Mouse (Mus musculus): Measurements from ENCODE around the gene Pbx1. TPM values are rescaled to one million over a fixed set of nuclear protein-coding genes. Genes with fewer than 3 reads are reported as not detected.
"Not testable (repeated sequence)": the region's sequence is repeated elsewhere in the genome, so short reads cannot be mapped to it uniquely, and the experiment has no call there.

Gene Pbx1
- total RNA-seq (2021): 100 to 1,000 TPM; 117 to 131 TPM
- long read RNA-seq, experiment 1, full-length matches to known transcripts: 1 of 38 reads
- long read RNA-seq, experiment 1, partial matches to known transcripts: 7 of 38 reads
- long read RNA-seq, experiment 1, other reads (novel, unspliced or antisense): 30 of 38 reads
- long read RNA-seq, experiment 2, partial matches to known transcripts: 5 of 12 reads
- long read RNA-seq, experiment 2, other reads (novel, unspliced or antisense): 7 of 12 reads

GRCm38 (mm10) chr1:168432232-168432280 lies at the start of gene Pbx1:
Gene Pbx1, minus strand, starts transcription at chr1:168432270.
- DNase-seq: not testable (repeated sequence)

- no peak for DNase-seq
These were observed 47.6 kb upstream of the Pbx1 start for GRCm38 (mm10) chr1:168479626-168480025.

GRCm38 (mm10) chr1:168478829-168479228 lies 46.8 kb upstream of the Pbx1 start:
- DNase-seq: no peak

DNA sequence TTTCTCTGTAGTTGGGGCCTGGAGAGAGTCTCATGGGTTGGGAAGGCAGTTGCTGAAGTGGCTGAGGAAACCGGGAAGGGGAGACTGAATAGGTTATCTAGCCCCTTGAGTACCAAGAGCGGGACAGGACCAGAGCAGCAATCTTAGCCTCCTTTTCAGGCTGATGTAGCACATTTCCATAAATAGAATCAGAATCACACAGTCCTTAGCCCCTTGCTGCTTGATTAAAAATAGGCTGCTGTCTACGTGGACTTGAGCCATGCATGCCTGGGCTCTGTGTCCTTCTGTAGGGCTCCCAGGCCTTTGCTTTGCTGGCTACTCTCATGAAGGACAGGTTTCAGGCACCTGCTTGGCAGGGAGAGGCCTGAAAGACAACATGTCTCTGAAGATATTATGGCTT lies 44.8 kb upstream of the Pbx1 start:
- peak; percentile 10 for DNase-seq

DNA sequence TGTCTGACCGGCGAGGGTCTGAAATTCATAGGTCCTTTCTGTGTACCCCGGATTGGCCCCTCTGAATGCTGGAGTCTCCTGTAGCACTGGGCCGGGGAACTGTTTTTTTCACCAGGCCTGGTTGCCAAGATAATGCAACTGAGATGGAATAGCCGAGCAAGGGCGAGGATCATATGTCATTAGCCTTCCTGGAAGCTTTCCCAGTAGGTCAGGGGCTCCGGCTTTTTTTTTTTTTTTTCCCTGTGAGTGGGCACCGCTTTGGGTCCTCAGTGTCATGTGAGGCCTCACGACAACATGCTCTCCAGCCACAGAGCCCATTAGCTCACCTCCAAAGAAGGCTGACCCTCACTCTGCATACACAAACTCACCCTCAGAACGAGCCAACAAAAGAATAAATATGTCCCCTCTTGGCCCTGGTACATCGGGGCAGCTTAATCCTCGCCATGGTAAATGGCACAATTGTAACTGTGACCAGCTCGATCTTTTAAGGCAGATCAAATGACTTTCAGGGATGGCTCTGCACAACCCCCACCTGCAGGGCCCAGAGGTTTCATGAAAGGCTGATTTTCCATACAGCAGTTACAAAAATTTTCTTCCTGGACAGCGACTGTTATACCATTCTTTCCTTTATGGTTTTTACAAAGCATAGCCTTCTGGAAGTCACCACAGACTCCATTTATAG lies 44.3 kb upstream of the Pbx1 start:
- peak; percentile 61 for DNase-seq

- DNase-seq: no peak
These were observed 43.6 kb upstream of the Pbx1 start for GRCm38 (mm10) chr1:168475579-168476208.

DNA sequence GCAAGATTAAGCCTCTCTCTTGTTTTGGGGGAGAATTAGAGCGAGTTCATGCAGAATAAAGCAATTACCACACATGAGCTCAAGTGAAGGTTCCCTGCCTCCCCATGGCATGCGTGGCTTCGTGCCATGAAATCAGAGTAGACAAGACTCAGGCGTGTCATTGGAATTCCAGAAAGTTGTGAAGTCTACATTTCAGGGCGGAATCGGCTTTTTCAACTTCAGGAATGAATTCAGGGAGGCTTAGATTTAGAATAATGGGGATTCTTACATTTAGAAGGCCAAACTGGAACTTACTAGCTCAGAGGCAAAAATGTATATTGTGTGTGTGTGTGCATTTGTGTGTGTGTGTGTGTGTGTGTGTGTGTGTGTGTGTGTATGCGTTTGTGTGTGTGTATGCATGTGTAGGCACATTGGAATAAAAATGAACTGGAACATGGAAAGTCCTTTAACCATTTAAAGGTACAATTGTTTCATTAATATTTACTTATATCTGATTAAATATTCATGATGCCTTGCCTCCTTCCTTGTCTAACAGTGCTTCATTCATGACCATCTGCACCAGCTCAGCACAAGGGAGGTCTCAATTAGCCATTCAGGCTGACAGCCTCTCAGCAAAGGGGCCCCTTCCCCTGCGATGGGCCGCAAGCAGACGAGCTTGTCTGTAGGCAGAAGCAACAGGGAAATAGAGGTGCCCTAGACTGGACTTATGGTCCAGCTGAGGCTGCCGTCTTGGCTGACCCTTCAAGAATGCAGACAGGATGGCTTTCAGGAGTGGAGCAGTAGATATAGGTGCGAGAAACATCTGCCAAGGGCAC lies 41.4 kb upstream of the Pbx1 start:
- peak; percentile 30 for DNase-seq

GRCm38 (mm10) chr1:168472545-168473254 lies 40.6 kb upstream of the Pbx1 start:
- no peak for DNase-seq

- DNase-seq: no peak
These were observed 27.4 kb upstream of the Pbx1 start for GRCm38 (mm10) chr1:168459426-168459825.

DNA sequence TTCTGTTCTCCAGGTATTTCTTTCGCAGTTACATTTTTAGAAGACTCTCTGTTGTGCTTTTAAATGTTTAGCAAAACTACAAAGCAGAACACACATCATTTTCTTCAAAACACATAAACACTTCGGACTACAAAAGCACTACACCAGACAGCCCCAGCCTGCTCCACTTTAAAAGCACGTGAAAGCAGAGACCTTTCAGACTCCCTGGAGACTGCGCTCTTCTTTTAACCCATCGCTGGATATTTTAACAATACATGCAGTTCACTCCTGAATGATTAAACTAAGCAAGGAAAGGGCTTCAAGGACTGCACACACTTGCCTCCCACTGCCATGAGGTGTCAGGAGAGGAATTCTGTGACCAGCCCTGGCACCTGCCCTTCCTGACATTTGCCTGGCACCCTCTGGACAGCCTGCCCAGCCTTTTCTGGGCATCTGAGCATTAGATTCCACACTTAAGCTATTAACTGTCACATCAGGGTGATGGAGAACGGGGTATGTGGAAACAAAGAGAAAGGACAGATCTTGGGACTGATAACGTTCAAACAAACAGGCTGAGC lies 25.2 kb upstream of the Pbx1 start:
- DNase-seq: peak; percentile 16

- DNase-seq: no peak
These were observed 23.1 kb upstream of the Pbx1 start for GRCm38 (mm10) chr1:168455178-168455577.

- DNase-seq: no peak
These were observed 1.6 kb upstream of the Pbx1 start for GRCm38 (mm10) chr1:168433671-168434070.

GRCm38 (mm10) chr1:168432281-168432725 lies 233 bp upstream of the Pbx1 start:
- DNase-seq: peak; percentile 95

- DNase-seq: peak; percentile 91
These were observed 299 bp downstream of the Pbx1 start for GRCm38 (mm10) chr1:168431711-168432231.

DNA sequence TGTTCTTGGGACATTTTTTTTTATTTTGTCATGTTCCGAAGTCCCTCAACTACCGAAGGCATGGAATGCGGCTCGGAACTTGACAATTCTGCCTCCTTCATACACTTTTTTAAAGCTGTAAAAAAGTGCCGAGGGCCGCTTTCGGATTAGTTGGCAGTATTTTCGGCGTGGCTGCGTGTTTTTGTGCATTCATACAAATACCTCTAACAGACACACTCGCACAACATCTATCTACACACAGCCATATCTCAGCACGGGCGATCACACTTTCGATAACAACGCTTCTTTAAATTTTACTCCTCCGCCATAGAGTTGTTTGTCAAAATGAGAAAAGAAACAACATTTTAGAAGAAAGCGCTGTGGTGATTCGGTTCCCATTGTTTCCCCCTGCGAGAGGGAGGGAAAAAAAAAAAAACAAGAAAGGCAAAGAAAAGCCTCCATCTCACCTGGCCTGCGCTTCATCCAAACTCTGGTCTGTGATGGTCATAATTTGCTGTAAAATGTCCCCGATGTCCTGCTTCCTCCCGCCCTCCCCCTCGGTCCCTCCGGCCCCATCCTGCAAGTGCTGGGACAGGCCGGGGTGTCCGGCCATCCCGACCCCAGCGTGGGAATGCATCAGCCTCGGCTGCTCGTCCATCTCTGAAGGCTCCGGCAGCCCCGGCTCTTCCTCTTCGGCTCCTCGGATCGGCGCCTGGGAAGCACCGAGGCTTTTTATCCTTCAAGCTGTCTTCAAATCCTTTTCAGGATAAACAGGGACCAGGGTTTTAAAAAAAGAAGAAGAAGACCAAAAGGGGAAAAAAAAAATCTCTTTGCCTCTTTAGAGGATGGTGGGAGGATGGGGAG lies 981 bp downstream of the Pbx1 start:
- DNase-seq: peak; percentile 55

DNA sequence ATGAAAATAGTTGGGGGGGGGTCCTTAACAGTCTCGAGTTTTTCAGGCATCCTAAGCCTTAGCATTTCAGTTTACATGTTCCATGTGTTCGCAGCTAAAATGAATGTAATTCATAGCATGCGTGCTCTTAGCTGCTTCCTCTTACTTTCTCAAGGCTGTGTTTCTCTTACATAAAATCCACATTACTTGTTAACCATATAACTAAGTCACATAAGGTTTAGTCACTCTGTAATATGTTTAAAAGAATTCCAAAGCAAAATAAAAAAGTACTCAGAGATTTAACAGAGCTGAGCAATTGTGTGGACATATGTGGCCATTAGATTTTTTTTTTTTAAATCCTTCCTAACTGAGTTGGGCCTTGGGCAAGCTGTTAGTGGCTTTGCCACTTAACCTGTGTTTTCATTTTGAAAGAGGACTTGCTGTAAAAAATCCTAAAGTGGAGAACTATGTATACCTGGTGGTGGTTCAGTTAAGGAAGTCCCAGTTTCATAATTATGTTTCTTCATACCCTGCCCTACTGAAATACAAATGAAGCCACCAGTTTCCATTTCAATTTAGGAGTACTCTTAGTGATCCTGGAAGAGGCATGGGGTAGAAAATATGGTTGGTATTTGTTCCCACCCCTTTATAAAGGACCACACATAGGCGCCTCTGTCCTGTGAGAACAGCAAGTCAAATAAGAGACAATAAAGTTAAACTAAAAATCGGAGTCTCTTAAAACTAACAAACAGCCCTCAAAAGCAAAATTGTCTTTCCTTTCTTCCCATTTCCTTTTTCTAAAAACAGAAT lies 2.0 kb downstream of the Pbx1 start:
- no peak for DNase-seq

DNA sequence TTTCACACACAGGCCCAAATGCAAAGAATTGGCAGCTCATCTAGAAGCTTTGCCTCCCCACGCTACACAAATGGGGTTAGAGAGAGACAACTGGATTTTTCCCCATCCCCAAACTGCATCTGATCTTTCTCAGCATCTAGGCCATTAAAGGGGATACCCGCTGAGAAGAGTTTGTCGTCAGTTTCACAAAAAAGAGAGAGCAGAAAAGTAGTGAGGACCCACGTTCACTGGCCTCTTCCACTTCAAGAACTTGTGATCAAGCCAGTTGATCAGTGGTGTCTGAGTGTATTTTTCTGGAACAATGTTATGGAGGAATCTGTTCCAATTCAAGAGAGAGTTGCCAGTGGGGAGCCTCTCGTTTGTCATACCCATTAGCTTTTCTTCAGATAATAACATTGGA lies 2.7 kb downstream of the Pbx1 start:
- no peak for DNase-seq

DNA sequence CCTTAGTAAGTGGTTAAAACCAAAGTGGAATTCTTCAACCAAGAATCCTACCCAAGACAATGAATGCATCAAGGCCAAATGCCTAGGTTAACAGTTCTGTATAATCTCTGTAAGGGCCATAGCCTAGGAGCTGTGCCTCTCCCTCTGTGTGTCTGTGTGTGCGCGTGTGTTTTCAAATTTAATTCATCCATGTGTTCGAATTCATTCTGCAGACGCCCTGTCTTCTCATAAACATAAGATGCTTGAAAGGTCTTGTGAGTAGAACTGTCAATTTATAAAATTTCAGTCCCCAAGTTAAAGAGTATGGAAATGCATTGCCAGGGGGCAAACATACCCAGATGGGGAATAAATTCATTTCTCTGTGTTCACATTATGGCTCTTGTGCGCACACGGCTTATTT lies 3.8 kb downstream of the Pbx1 start:
- no peak for DNase-seq

DNA sequence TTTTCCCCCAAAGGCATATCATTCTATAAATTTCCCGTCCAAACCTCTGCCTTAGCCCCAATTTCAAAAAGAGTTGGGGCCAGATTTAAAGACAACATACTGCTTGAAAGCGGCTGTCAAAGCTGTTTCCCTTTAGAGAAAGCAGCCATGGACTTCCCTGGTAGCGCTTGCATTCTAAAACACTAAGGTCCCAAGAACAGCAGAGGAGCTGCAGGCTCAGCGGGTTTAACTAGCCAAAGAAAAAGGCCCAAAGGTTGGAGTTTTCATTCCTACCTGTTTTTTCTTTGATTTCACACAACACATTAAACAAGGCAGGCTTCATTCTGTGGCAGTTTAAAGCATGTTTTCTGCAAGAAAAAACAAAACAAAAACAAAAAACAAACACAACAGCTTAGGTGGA lies 4.5 kb downstream of the Pbx1 start:
- no peak for DNase-seq

DNA sequence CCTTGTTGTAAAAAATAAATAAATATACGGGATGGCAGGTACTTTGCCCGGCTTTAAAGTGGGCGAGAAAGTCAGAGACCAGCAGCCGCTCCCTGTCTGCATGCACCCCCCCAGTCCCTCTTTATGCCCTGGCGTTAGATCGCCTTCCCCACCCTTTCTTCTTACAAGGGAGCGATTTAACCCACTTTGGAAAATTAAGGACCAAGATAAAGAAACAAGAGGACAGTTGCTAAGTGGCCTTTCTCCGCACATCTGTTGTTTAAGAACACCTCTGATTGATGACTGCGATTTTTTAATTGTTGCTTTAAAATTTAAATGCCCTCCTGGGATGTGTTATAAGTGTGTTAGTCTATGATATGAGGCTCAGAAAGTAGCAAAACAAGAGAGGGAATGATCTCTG lies 5.2 kb downstream of the Pbx1 start:
- DNase-seq: no peak

Data from adrenal gland, postnatal 10 days (tissue).